Mouse (Mus musculus) bone marrow, adult 2 months (tissue): ENCODE results near the gene Ly6g6f.
"Not testable (repeated sequence)": the region's sequence is repeated elsewhere in the genome, so short reads cannot be mapped to it uniquely, and the experiment has no call there.

ENCODE experiments used
- CTCF ChIP-seq: fragments of 200-500 bp; IDR thresholded peaks from 2 replicates; pipeline ENCODE4 v1.5.1; 2011; ENCODE audit warnings: low read length, control low read depth; ENCODE audit not compliant: control insufficient read depth, insufficient read depth
- POLR2A ChIP-seq: fragments of 200-500 bp; IDR thresholded peaks from 2 replicates; pipeline ENCODE4 v1.6.1; 2011; ENCODE audit warnings: low read depth, mild to moderate bottlenecking, control low read depth, low read length, borderline replicate concordance; ENCODE audit not compliant: control insufficient read depth

GRCm38 (mm10) chr17:35033703-35034102, 51.7 kb downstream of the Ly6g6f start:
- TF ChIP-seq CTCF, POLR2A: not testable (repeated sequence)
